In genomic region chr13:3675855-3676254, GRCm38 (mm10) we compare ENCODE assay signal across 16 mouse cellular contexts.
"Had no signal": no experiment of that assay in that cellular context is flagged by ENCODE, and none has a peak within 500 bp of the region (broad histone marks: within the 10 kb centered on the region; RNA-seq: fewer than 3 reads in every experiment).

No protein-coding gene starts in this region.

- H3K27me3 ChIP-seq: limb, embryonic 13.5 days; liver, embryonic 12.5 days; midbrain, embryonic 15.5 days; neural tube, embryonic 13.5 days had no signal

- H3K36me3 ChIP-seq: limb, embryonic 13.5 days; liver, embryonic 12.5 days; midbrain, embryonic 10.5 days; midbrain, embryonic 15.5 days; neural tube, embryonic 13.5 days had no signal

- H3K4me3 ChIP-seq: layer of hippocampus, adult 2 months; limb, embryonic 13.5 days; liver, embryonic 12.5 days; midbrain, embryonic 10.5 days; midbrain, embryonic 15.5 days; neural tube, embryonic 13.5 days had no signal

- H3K9ac ChIP-seq: limb, embryonic 13.5 days; liver, embryonic 12.5 days; lung, embryonic 14.5 days; midbrain, embryonic 15.5 days; neural tube, embryonic 13.5 days had no signal

- ATAC-seq: liver, embryonic 12.5 days; midbrain, embryonic 15.5 days had no signal

- H3K9me3 ChIP-seq: liver, embryonic 12.5 days; midbrain, embryonic 10.5 days; midbrain, embryonic 15.5 days; neural tube, embryonic 13.5 days had no signal

- H3K4me2 ChIP-seq: limb, embryonic 13.5 days; liver, embryonic 12.5 days; lung, embryonic 14.5 days; midbrain, embryonic 15.5 days; neural tube, embryonic 13.5 days had no signal

- H3K27ac ChIP-seq: layer of hippocampus, adult 2 months; limb, embryonic 13.5 days; liver, embryonic 12.5 days; midbrain, embryonic 10.5 days; midbrain, embryonic 15.5 days; neural tube, embryonic 13.5 days had no signal

- H3K4me1 ChIP-seq: liver, embryonic 12.5 days; midbrain, embryonic 10.5 days; midbrain, embryonic 15.5 days; neural tube, embryonic 13.5 days had no signal

- DNase-seq: kidney, postnatal 10 days; kidney, postnatal 4 days; lung, embryonic 14.5 days; lung, postnatal 10 days; lung, postnatal 4 days; retina, postnatal 1 day; right cerebral cortex, postnatal 4 days; spleen, adult 18-20 months; thymus, adult 18-20 months; thymus, postnatal 14 days had no signal
